Mouse (Mus musculus) cerebellum, postnatal 25 days (tissue): Measurements from ENCODE around the gene Gm29866.
"Not testable (repeated sequence)": the region's sequence is repeated elsewhere in the genome, so short reads cannot be mapped to it uniquely, and the experiment has no call there.

ENCODE experiments used
- DNase-seq, 2 experiments: peaks; one replicate each; pipeline ENCODE4 v3.0.0; 2021; ENCODE audit warnings: mixed read lengths in 2 of 2

The Gm29866 gene

GRCm38 (mm10) chrY:20993557-20993956 is at the start of gene Gm29866:
Gene Gm29866, minus strand, starts transcription at chrY:20993657.
- DNase-seq = not testable (repeated sequence)
